Mouse (Mus musculus) lung, postnatal 0 days (tissue): ENCODE data around the gene Ccdc134.
A peak's percentile ranks its signal among the peaks of the same experiment; 100 is the strongest.

ENCODE experiments used
- CTCF ChIP-seq: IDR thresholded peaks from 2 replicates; pipeline ENCODE4 v1.5.1; 2016; ENCODE audit warnings: antibody characterized with exemption, mild to moderate bottlenecking
- EP300 ChIP-seq: IDR thresholded peaks from 2 replicates; pipeline ENCODE4 v1.6.1; 2016; ENCODE audit warnings: antibody characterized with exemption, mild to moderate bottlenecking, control low read depth

- peak; percentile 9; the same call in 1 of the 2 replicates for TF ChIP-seq CTCF
- peak; percentile 15; the same call in 1 of the 2 replicates for TF ChIP-seq EP300
Observed at GRCm38 (mm10) chr15:82145851-82146769, 18.4 kb downstream of the Ccdc134 start.
